Mouse (Mus musculus): ENCODE results near the gene Tuba1b.
"Not testable (repeated sequence)": the region's sequence is repeated elsewhere in the genome, so short reads cannot be mapped to it uniquely, and the experiment has no call there.

Gene Tuba1b

DNA sequence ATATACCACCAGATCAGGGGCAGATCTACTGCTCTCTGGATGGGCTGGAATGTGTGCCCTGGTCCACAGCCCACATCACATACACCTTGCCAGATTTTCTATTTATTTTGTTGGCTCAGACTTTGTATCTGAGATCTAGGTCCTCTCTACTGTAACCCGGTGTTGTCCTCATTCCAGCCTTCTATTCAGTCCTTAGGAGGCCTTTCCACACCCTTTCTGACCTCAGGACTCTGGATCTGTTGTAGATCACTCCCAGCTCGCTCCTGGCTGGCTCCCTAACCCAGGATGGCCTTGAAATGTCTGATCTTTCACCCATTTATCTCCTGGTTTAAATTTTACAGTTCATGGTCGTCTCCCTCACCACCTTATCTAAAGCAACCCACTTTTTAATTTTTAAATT is 9.7 kb downstream of the Tuba1b start:
- no peak for DNase-seq (ENCODE audit: low read depth, low spot score)

- no peak for DNase-seq (ENCODE audit: low read depth, low spot score)
Measured at GRCm38 (mm10) chr15:98923031-98923537, 11.3 kb downstream of the Tuba1b start.

DNA sequence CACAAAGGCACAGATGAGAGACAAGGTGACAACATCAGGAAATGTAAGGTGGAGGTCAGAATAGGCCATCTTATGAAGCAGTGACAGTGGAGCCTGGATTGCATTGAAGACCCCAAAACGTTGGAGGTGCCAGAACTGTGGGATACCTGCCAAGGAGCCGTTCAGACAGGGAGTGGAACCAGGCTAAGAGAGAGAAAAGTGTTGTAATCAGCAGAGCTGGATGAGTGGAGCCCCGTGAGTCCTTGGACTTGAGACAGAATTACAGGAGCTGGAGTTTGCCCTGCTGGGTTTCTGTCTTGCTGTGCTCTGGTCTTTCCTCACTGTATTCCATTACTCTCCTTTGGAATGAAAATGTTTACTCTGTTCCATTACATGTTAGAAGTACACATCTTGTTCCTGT is 11.8 kb downstream of the Tuba1b start:
- no peak for DNase-seq (ENCODE audit: low read depth, low spot score)

- no peak for DNase-seq (ENCODE audit: low read depth, low spot score)
Measured at GRCm38 (mm10) chr15:98921510-98921909, 12.9 kb downstream of the Tuba1b start.

DNA sequence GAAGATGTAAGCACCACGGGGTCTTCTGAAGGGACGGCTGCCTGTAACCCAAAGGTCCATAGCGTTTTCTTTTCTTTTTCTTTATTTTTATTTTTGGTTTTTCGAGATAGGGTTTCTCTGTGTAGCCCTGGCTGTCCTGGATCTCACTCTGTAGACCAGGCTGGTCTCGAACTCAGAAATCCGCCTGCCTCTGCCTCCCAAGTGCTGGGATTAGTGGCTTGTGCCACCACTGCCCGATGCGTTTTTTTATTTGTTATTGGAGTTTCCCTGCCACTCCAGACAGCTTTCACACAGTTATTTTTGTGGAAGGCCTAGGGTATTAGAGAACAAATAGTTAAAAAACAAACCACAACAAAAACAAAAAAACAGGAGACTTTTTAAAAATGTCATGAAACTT is 15.9 kb downstream of the Tuba1b start:
- DNase-seq (ENCODE audit: low read depth, low spot score) = not testable (repeated sequence)

DNA sequence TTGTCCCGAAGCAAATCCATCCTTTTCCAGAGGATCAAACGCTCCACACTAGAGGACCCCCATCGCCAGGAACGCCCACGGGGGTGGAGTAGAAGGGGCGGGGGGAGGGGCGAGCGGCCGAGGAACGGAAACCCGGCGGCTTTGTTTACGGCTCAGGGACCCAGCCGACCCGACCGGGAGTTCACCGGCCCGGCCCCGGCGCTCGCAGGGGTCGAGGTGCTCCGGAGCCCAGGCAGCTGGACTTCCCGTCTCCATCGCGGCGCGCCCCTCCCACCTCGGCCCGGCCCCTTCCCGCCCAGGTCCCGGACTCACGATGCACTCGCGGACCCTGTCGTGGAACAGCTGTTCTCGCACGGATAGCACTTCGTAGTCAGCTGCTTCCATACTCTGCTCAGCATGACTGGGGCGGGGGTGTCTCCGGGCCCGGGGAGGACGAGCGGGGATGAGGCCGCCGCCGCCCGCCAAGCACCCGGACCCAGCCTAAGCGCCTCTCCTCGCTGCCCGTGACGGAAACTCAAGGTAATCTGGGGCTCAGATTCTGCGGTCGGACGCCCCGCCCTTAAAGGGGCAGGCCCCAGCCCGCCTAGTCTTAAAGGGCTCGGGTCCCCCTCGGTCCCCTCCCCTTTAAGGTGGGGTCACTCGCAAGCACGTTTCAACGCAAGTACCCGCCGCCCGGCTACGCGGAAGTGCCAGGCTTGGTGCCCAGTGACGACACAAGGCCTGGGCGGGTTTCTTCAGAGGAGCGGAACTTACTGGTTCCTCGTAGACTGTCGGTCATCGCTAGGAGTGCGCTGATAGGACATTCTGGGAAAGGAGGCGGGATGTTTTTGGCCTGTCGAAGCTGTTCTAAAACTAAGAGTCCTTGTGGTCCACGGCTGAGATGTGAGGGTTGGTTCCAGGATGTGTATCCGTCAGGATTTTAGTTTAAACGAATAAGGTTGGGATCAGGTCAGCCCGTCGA is 16.5 kb downstream of the Tuba1b start, which contains the start of gene Lmbr1l:
Lmbr1l (minus strand) TSS at position 694 of the 961 bp plus-strand sequence.
- DNase-seq (ENCODE audit: low read depth, low spot score) = peak; percentile 99

DNA sequence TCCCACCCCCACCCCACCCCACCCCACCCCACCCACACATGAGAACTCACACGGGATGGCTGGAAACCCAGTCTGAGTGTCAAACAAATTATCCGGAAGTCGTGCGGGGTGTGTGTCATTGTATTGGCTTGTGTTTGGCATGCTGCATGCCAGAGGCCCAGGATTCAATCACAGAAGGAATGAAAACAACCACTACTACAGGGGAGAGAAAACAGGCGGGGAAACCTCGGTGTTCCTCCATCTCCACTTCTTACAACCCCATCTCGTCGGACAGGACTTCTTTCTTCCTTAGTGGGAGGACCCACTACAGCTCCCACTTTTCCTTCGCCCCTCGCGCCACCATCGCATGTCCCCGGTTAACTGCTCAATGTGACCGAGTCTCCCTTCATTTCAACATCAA is 17.3 kb downstream of the Tuba1b start:
- peak; percentile 48 for DNase-seq (ENCODE audit: low read depth, low spot score)

DNA sequence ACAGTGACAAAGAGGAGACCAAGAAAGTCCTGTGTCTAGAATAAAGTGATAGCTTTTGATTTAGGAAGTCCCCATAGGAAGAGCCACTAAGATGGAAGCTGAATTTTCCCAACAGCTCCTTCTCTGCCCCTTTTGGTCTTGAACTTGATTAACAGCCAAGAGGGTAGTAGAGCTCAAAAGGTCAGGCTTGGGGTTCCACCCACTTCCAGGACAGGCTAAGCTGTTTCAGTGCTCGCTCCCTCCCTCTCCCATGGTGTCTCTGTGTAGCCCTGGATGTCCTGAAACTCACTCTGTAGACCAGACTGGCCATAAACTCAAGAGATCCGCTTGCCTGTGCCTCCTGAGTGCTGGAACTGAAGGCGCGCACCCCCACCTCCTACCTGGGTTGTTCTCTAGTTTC is 18.3 kb downstream of the Tuba1b start:
- no peak for DNase-seq (ENCODE audit: low read depth, low spot score)

DNA sequence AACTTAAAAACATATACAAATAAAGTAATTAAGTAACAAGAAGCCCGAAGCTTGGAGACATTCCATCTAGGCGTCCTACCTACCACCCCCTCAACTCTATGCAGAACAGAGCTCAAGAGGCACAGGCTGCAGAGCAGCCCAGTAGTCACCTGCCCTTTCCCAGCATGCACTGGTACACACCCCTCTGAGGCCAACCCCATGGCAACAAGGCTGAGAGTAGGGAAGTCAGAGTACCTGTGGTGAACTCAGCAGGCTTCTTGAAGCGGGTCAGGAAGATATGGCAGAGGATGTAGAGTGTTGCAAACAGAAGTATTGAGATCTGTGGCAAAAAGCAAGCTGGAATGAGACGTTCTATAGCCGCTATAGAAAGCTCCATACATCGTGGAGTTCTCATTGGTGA is 19.5 kb downstream of the Tuba1b start:
- DNase-seq (ENCODE audit: low read depth, low spot score) = peak; percentile 42

- DNase-seq (ENCODE audit: low read depth, low spot score) = peak; percentile 71
Measured at GRCm38 (mm10) chr15:98904692-98905091, 29.7 kb downstream of the Tuba1b start.

DNA sequence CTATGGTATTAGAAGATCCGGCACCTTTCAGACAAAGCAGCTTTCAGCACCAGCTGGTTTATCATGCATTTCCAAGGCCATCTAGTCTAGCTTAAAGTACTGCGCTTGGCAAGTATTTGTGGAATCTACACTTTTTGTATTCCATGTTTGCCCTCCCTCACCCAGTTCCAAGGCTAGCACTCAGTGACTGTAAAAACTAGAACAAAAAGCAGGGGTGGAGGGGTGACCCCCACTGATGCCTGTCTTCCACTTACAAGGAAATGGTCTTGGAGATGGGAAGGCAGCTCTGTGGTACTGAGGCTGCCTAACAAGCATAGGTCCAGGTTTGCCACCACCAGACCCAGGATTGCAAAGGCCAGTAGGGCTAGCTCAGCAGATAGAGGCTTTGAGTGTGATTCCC is 31.8 kb downstream of the Tuba1b start:
- DNase-seq (ENCODE audit: low read depth, low spot score) = no peak

GRCm38 (mm10) chr15:98901530-98901929 is 32.8 kb downstream of the Tuba1b start:
- no peak for DNase-seq (ENCODE audit: low read depth, low spot score)

DNA sequence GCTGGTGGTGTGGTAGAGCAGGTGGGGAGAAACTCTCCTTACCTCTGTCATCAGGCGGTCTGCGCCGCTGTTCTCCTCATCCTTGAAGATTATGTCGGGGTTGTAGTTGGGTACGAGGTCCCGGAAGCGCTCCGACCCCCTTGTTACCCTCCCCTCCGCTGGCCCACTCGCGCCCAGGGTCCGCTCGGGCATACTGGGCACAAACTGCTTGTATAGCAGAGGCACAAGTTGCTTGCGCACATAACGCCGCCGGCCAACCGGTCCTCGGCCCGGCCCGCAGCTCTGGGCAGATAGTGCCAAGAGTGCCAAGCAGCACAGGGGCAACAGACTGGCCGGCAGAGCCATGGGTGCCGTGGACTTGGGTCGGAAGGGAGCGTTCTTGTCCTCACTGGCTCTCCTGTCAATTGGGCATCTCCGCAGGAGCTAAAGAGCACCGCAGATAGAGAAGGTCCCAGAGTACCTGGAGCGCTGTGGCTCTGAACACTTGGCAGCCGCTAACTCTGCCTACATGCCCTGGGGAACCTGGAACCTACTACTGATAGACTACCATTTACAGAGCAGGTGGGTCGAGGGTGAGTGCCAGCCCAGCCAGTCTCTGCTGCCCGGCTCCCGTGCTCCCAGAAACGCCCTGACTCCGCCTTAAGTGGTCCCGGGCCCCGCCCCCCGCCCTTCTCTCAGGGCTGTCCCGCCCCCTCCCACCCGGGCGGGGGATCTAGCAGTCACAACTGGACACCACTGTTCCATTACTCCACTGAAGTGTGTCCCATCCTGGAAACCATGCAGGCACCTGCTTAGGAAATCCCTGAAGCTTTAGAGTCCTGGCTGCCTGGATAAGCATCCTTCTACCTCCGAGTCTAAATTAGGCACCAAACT is 36.2 kb downstream of the Tuba1b start, which contains the start of gene Dhh:
Dhh (minus strand) TSS at position 613 of the 873 bp plus-strand sequence.
- no peak for DNase-seq (ENCODE audit: low read depth, low spot score)

DNA sequence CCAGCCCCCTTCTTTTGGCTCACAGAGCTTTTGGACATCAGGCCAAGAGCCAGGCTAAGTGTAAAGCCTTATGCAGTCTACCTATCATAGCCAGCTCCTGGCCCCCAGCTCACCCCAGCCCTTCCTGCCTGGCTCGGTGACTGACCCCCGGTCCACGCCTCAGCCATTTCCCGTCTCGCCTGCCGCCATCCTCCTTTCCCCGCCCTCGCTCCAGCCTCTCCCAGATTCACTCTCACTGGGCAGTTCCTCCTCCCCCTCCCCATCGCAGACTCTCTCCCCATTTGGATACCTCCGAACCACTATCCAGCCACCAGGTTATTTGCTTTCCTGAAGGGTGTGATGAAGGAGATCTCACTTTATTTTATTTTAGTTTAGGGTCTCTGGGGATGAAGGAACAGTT is 36.9 kb downstream of the Tuba1b start:
- no peak for DNase-seq (ENCODE audit: low read depth, low spot score)

DNA sequence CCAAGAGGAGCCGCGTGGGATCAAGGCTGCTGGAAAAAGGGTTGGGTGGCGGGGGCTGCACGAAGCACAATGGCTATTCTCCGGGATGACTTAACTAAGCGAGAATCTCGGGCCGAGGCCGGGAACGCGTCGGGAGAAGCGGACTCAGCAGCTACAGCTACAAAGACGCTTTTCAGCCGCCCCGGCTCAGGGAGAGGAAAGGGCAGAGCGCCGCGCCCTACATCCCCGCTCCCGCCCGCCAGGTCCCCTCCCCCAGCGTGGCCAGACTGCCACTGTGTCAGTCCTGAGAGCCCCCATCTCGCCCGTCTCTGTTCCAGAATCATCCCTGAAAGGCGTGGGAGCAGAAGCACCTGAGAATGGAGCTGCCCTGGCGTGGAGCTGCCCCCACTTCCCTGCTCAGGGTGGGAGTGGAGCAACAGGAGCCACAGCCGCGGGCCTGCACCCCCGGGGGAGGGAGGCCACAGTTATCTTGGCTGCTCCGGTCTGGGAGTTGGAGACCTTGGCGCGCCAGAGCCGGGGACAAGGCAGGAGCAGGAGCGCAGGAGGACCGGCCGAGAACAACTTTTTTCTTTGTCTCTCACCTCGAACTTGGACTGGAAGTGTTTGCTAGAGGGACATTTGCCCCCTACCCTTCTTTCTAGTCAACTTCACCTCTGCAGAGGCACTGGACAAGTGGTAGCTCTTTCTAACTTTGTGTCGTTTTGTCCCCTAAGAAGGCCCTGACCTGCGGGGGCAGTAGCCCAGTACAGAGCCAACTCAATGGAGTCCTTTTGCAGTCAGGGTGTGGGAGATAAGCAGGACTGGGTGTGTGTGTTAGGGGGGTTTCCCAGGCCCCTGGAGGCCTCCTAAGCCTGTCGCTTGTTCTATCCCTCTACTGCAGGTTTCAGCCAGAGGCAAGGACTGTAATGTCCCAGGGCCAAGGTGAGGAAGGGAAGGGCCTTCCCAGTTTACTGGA is 38.5 kb downstream of the Tuba1b start:
- DNase-seq (ENCODE audit: low read depth, low spot score) = no peak

DNA sequence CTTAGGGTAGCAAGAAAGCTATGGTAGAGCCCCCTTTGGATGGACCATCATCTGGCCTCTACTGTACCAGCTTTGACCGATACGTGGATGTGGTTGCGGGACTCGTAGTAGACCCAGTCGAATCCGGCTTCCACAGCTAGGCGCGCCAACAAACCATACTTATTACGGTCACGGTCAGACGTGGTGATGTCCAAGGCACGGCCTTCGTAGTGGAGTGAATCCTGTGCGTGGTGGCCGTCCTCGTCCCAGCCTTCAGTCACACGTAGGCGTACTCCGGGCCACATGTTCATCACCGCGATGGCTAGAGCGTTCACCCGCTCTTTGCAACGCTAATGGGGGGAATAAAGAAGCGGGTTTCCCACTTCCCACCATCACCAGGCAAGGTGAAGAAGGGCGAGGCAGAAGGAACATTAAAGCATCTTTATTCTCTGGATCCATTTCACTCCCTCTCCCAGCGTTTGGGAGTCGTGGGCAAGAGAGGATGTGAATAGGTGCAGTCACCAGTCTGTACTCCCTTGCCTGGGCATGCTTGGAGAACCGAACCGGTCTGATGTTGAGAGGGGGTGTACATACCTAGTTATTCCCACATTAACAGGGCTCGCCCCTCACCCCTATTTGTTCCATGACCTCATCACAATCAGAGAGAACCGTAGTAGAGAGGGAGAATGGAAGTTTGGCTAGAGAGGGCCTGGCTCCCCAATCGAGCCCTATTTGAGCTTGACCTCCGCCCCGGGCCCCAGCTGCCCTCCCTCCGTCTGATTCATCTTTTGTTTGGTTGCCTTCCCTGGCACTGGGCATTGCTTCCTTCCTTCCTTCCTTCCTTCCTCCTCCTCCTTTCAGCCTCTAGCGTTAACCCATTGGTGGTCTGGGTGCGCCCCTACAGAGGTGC is 39.4 kb downstream of the Tuba1b start:
- DNase-seq (ENCODE audit: low read depth, low spot score) = peak; percentile 25

- peak; percentile 60 for DNase-seq (ENCODE audit: low read depth, low spot score)
Measured at GRCm38 (mm10) chr15:98893940-98894745, 40.2 kb downstream of the Tuba1b start, which contains the start of gene Rhebl1. Gene Rhebl1, minus strand, starts transcription at chr15:98894540.

- DNase-seq (ENCODE audit: low read depth, low spot score) = no peak
Measured at GRCm38 (mm10) chr15:98893036-98893435, 41.3 kb downstream of the Tuba1b start.
